Mouse (Mus musculus) telencephalon, adult 2 months (tissue): ENCODE results near the gene Pef1.
A peak's percentile ranks its signal among the peaks of the same experiment; 100 is the strongest.

ENCODE experiments used
- DNase-seq: peaks from one replicate; pipeline ENCODE4 v3.0.0-alpha.2; 2011; ENCODE audit warnings: low read depth, low spot score

Pef1 gene

GRCm38 (mm10) chr4:130138441-130139213, 36.3 kb downstream of the Pef1 start:
- no peak for DNase-seq

DNA sequence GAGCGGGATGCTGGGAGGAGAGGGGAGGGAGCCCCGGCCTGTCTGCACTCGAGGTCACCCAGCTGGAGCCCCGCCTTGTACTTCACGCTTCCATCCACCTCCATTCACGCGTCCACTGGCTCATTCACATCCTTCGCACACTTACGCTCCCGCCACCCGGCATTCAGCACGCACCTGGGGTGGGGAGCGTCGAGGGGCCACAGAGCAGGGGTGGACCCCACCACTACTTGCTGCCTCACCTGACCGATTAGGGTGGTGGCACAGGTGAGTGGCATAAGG, 36.8 kb downstream of the Pef1 start, which contains the start of gene Hcrtr1:
Hcrtr1 (minus strand) TSS at position 146 of the 279 bp plus-strand sequence.
- no peak for DNase-seq

- peak; percentile 76 for DNase-seq
Observed at GRCm38 (mm10) chr4:130140992-130141402, 38.6 kb downstream of the Pef1 start.

DNA sequence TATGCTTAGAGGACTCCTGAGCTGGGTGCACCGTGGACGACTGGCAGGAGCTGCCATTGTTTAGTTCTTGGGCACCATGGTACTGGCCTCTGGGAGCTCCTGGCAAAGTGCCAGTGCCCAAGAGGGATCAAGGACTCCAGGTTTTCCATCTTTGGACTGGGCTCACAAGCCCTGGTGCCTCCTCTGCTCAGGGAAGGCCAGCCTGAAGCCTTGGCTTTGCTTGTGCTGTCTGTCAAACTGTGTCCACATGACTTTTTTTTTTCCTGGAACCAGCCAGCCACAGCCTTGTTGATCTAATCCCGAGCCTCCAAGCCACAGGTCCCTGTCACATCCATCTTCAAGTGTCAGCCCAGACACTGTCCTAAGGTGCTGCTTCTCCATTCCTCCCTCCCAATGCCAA, 39.4 kb downstream of the Pef1 start:
- DNase-seq, result no peak

- no peak for DNase-seq
Observed at GRCm38 (mm10) chr4:130148405-130148804, 46.0 kb downstream of the Pef1 start.

DNA sequence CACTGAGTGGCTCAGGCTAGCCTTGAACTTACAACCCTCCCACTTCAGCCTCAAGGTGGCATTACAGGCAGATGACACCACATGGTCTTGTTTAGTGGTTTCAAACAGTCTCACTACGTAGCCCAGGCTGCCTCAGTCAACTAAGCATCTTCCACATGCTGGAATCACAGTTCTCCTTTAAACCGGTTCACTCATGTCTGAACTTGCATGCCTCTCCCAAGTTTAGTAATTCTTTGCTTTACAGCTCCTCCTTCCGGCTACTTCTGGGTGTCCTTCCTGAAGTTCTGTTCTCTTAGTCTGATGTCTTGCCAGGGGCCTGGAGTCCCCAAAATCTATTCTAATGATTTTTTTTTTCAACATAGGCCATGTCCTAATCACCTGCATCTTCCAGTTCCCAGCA, 51.9 kb downstream of the Pef1 start:
- no peak for DNase-seq

DNA sequence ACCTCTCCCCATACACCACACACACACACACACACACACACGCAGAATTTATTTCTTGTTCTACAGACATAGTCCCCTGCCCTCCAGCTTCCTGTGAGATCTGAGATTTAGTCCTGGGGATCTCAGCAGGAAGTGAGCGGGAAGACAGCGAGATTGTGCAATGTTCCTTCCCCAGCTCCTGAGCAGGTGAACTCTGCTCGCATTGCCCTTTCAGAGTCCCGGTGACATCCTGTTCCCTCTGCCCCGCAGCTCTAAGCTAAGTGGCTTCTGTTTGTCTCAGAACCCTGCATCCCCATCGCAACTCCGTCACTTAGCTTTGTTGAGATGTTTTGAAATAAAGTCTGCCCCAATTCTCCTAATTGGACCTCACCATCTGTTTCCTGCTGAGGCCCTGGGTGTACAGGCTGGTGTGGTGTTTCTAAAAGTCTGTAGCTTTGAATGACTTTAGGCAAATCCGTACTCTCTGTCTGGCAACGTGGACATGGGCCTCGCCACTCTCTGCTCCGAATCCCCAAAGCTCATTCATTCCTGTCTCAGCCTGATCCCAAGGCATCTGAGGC, 54.5 kb downstream of the Pef1 start:
- DNase-seq, result no peak

DNA sequence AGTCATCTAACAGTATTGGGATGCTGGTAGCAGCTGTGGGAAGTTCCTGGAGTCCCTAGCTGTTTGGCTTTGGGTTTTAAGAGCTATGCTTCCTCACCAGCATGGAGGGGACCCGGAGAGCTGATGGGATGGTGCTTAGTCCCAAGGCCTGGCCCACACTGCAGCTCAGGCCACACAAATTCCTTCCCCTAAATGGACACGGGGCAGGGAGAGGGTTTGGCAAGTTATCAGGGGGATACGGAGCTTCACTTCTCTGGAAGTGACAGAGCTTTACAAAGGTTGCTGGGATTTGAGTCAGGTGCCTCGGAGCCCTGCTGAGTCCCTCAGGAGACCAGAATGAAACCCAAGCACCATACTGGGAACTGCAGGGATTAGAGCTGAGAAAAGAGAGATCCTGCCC, 59.0 kb downstream of the Pef1 start:
- DNase-seq, result no peak

DNA sequence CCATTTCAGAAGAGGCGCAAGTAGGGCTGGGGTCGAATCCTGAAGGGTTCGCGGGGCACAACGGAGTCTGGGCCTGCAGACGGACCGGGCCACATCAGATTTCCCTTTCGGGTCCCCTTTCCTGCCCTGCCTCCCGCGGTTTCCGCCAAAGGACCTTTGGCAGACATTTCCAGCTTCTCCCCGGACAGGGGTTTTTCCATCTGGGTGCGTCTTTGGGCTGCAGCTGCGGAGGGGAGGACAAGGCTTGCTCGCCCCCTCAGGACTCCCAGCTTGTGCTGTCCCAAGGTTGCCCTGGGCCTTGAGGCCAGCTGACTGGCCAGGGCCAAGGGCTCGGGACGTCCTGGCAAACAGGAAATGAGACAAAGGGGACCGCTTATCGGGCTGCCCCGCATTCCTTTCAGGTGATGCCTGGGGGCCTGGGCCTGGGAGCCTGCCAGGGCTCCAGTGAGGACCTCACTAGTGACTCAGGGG, 61.1 kb downstream of the Pef1 start:
- DNase-seq, result no peak

- DNase-seq, result no peak
Observed at GRCm38 (mm10) chr4:130164121-130164520, 61.8 kb downstream of the Pef1 start.

GRCm38 (mm10) chr4:130166061-130166460, 63.7 kb downstream of the Pef1 start:
- no peak for DNase-seq

DNA sequence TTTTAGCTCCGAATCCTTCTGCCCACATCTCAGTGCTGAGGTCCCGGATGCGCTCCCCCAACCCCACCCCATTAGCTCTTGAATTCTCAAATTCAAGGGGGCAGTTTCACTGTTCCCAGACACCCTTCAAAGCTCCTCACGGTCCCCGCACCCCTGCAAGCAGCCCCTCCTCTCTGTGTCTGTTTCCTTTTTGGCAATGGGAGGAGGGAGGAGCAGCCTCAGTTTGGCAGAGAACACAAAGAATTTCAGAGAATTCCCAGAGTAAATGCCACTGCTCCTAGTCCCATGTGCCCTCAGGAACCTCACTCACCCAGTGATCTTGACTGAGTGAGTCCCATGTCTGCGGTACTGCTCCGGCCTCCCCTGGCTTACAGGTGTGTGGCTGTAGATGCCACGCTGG, 64.2 kb downstream of the Pef1 start:
- no peak for DNase-seq

GRCm38 (mm10) chr4:130167321-130167720, 65.0 kb downstream of the Pef1 start:
- no peak for DNase-seq

- DNase-seq, result no peak
Observed at GRCm38 (mm10) chr4:130167814-130168213, 65.5 kb downstream of the Pef1 start.

DNA sequence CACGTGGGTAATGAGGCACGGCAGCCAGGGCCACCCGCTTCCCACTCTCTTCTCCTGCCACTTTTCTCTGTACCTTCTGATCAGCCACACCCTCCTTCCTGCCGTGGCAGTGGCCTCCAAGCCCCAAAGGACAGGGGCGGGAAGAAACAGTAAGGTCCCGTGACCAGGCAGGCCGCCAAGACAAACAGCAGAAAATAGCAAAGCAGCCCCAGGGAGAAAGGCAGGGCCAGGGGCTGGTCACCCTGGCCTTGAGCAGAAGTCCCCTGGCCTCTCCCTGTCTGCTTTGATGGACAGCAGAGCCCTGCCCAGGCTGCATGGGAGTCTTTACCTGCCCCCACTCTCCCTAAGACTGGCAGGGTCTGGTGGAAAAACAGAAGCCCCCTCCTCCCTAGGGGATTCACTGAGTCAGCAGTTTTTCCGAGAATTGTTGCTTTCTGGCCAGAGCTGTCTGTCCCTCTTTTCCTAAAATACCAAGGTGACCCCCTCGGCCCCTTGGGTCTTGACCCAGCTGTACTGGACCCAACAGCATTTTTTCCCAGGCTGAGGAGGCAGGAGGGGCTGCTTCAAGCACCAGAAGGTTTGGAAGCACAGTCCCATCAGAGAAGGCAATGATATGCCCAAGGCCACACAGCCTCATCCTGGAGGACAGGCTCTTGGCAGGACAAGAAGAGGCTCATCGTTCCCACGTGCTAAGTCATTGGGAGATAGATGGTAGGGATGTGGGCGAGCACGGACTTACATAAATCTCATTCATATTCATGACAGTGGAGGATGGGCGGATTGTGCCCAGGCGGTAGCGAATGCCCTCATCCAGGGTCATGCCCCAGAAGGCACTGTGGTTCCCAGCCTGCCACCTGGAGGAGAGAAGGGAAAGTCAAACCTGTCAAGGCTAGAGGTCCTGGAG, 66.2 kb downstream of the Pef1 start:
- no peak for DNase-seq

DNA sequence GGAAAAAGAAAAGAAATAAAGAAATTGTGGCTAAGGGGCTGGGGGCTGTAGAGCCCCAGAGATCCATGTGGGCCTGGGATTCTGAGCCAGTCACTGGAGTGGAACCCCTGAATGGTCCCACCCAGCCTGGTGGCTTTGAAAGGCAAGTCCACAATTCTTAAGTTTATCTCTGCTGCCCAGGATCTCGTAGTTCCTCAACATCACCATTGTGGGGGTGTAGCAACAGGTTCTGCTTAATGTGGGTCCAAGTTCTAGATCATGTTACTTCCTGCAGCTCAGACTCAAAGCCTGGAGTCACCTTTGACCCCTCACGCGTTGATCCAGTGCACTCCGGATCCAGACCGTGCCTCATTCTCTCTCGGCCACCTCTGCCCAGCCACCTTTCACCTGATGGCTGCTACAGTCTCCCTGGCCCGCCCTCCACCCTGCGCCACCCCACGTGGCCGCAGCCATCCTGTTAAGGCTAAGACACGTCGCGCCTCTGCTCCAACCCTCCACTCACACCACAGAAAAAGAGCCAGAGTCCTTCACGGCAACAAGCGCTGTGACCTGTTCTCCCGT, 67.1 kb downstream of the Pef1 start:
- no peak for DNase-seq

- no peak for DNase-seq
Observed at GRCm38 (mm10) chr4:130170362-130170761, 68.0 kb downstream of the Pef1 start.

DNA sequence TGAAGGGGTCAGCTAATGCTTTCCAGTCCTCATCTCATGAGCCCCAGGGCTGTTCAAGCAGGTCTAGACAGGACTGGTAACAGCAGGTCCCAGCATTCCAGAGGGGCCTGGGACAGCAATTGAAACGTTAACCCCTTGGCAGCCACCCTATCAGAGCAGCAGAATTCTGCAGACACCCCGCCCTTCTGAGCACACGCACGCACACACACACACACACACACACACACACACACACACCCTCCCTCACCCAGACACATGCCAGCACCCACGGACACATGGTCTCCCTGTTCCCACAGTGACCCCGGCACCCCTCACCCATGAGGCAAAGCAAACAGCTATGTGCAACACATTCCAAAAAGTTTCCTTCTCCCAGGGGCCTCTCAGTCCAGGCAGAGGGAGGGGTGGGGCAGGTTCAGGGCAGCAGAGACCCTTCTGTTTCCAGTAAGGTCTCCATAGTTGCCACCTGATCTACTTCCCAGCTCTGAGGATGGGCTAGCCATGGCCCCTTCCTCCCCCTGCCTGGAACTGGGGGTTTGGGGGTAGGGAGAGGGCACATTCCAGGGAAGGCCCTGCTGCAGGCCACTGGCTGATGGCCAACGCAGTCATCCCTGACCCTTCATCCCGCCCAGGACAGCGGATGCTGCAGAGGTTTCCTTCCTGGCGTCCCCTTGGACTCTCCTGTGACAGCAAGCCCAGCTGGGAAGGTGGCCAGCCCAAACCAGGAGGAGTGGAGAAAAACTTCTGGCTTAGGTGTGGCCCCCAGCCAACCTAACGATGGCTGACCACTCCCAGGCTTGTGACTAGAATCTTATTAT, 69.8 kb downstream of the Pef1 start:
- no peak for DNase-seq

GRCm38 (mm10) chr4:130173060-130173822, 70.9 kb downstream of the Pef1 start:
- DNase-seq, result no peak

DNA sequence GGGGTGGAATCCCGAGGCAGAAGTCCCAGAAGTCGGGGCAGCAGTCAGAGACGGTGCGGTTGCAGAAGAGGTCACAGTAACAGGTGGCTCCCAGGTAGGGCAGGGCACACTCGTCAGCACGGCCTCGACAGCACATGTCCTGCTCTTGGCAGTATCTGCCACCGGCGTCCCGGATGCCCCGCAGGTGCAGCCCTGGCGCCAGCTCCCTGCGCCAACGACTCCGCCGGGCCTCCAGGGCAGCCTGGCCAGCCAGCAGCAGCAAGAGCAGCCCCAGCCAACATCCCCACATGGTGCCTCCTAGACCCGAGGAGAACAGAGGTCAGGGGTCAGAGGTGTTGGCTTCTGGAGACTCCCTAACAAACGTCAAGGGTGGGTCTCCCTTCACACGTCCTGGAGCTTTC, 71.6 kb downstream of the Pef1 start:
- DNase-seq, result no peak
